Mouse (Mus musculus) testis, adult 2 months (tissue): Measurements from ENCODE around the gene Il15ra.

Source experiments
- CTCF ChIP-seq: fragments of 200-500 bp; IDR thresholded peaks from 2 replicates; pipeline ENCODE4 v1.5.1; 2012; ENCODE audit warnings: low read depth, mild to moderate bottlenecking, inconsistent platforms, low read length, moderate library complexity; ENCODE audit not compliant: control insufficient read depth, insufficient read depth, insufficient replicate concordance
- POLR2A ChIP-seq: fragments of 200-500 bp; IDR thresholded peaks from 2 replicates; pipeline ENCODE4 v1.6.1; 2012; ENCODE audit warnings: low read depth, mild to moderate bottlenecking, inconsistent platforms, low read length, moderate library complexity; ENCODE audit not compliant: control insufficient read depth

DNA sequence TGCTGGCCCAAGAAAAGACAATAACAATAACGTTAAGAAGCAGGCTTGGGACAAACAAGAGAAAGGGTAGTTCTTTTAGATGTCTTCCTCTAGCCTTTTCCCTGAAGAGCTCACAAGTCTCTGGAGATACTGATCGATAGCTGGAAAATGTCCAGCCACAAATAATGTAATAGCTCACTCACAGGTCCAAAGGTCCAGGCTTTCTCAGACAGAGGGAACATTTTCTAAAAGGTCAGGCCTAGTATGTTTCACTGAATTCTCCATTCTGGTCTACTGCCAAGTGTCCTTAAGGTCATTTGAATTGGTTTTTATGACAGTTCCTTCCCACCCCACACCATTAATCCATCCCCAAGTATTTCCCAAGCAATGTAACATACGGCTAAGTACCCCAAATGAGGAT lies 7.9 kb downstream of the Il15ra start:
- TF ChIP-seq CTCF (no peak), POLR2A (no peak)
